Mouse (Mus musculus) layer of hippocampus, adult 8-10 months (tissue): ENCODE measurements at regions not wholly inside any gene's neighbourhood (a gene's known extent, or its start where the extent isn't known, plus 50 kb on each side); places are given as distances from the start of the nearest gene placed in this dataset.
"Not testable (repeated sequence)": the region's sequence is repeated elsewhere in the genome, so short reads cannot be mapped to it uniquely, and the experiment has no call there.

Experiments
- DNase-seq, 2 experiments: peaks; one replicate each; pipeline ENCODE4 v3.0.0; 2022; ENCODE audit warnings: low spot score in 2 of 2

DNA sequence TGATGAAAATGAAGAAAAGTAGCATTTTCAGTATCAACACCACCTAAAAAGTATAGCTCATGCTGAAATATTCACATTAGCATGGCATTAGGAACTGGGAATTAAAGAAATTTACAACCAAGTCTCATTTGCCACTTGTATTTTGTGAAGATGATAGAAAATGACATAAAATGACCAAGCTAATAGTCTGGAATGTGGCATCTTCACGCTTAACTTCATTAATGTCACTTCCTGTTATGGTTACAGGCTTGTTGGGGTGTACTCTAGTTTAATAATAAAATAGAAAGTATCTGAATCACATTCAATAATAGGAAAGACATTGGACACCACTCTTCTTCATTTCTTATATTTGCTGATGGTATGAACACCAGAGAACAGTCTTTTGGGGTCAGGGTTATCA is 167.1 kb downstream of the Pcdh17 start:
- no peak for DNase-seq

GRCm38 (mm10) chr14:84612551-84612950 is 169.2 kb downstream of the Pcdh17 start:
- DNase-seq = no peak

GRCm38 (mm10) chr14:84645026-84645425 is 201.7 kb downstream of the Pcdh17 start:
- peak in 1 of 2 experiments; percentile 2 for DNase-seq

DNA sequence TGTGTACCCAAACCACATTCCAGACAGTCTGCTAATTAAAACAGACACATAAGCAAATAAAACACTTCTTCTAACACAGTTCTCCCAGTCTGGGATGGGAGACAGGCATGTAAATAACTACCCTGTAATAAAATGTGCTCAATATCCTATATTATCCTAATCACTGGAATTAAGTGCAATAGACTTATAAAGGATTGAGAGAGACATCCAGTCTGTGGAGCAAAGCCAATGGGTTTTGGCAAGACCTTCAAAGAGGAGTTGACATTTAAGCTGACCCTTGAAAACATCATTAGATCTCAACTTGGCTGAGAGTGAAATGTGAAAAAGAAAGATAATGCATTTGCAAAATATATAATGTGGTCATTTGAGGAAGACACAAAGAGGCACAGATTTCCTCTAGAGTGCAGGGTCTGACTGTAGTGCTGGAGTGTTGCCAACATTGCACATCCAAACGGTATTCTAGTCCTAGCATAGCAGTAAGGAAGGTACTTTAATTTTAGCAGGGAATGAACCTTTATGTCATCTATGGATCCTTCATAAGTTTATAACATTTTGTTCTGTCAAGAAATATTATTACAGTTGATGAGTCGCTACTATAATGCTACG is 202.7 kb downstream of the Pcdh17 start:
- no peak for DNase-seq

- no peak for DNase-seq
These were observed 215.9 kb downstream of the Pcdh17 start for GRCm38 (mm10) chr14:84659206-84659775.

GRCm38 (mm10) chr14:84667685-84668084 is 224.3 kb downstream of the Pcdh17 start:
- not testable (repeated sequence) for DNase-seq

DNA sequence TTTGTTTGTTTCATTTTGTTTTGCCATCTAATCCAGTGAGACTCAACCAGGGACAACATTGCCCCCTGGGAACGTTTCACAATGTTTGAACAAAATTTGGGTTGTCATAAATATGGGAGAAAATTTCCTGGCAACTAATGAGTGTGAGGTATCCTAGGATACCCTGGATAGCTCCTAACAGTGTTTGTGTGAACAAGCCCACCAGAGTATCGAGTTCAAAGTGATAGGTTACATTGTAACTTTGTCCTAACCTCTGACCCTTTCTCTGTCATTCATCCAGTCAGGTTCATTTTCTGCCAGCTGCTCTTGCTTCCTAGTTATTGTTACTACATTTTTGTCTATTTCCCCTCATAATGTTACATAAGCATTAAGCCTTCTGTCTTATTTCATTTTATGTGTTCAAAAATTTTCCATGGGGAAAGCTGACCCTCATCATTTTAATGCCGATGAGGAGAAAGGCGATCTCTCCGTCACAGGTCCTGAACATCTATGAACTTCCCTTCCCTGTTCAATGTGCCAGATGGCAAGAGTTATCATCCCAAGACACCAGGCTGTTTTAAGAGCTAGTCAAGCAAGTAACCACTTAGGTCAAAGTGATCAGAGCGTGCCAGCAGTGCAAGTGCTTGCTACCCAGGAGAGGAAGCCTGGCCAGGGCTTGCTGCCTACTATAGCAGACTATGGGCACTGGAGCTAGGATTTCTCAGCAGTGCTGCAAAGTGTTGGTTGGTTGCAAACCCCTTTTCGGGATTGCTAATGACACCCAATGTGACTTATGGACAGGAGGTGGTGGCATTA is 228.5 kb downstream of the Pcdh17 start:
- no peak for DNase-seq

- DNase-seq = no peak
These were observed 243.5 kb downstream of the Pcdh17 start for GRCm38 (mm10) chr14:84686848-84687247.

- no peak for DNase-seq
These were observed 247.4 kb downstream of the Pcdh17 start for GRCm38 (mm10) chr14:84690810-84691209.
